Mouse (Mus musculus) cerebellum, adult 11-12 months (tissue): ENCODE data around the gene Abr.

Experiments
- DNase-seq: peaks from one replicate; pipeline ENCODE4 v3.0.0; 2022

The Abr gene

GRCm38 (mm10) chr11:76399587-76400330 lies 222.4 kb downstream of the Abr start:
- DNase-seq: peak; percentile 79

- peak; percentile 92 for DNase-seq
Observed at GRCm38 (mm10) chr11:76398798-76399586, 223.1 kb downstream of the Abr start, which contains the start of gene Nxn. Nxn (minus strand) TSS chr11:76399140.

GRCm38 (mm10) chr11:76398312-76398797 lies 223.8 kb downstream of the Abr start:
- DNase-seq: peak; percentile 71

- peak; percentile 61 for DNase-seq
Observed at GRCm38 (mm10) chr11:76397650-76398311, 224.3 kb downstream of the Abr start.

GRCm38 (mm10) chr11:76392996-76393395 lies 229.1 kb downstream of the Abr start:
- DNase-seq: no peak

- DNase-seq: no peak
Observed at GRCm38 (mm10) chr11:76392532-76392931, 229.6 kb downstream of the Abr start.

GRCm38 (mm10) chr11:76388711-76389110 lies 233.4 kb downstream of the Abr start:
- DNase-seq: no peak

- no peak for DNase-seq
Observed at GRCm38 (mm10) chr11:76387097-76387496, 235.0 kb downstream of the Abr start.

- no peak for DNase-seq
Observed at GRCm38 (mm10) chr11:76385746-76386145, 236.4 kb downstream of the Abr start.

- DNase-seq: no peak
Observed at GRCm38 (mm10) chr11:76385017-76385416, 237.1 kb downstream of the Abr start.

GRCm38 (mm10) chr11:76384307-76384706 lies 237.8 kb downstream of the Abr start:
- DNase-seq: no peak

- DNase-seq: no peak
Observed at GRCm38 (mm10) chr11:76382711-76383324, 239.3 kb downstream of the Abr start.

- DNase-seq: no peak
Observed at GRCm38 (mm10) chr11:76381201-76381885, 240.8 kb downstream of the Abr start.

GRCm38 (mm10) chr11:76379921-76380544 lies 242.1 kb downstream of the Abr start:
- no peak for DNase-seq

- no peak for DNase-seq
Observed at GRCm38 (mm10) chr11:76376425-76376824, 245.7 kb downstream of the Abr start.

- DNase-seq: no peak
Observed at GRCm38 (mm10) chr11:76374491-76375185, 247.5 kb downstream of the Abr start.

GRCm38 (mm10) chr11:76372534-76372933 lies 249.6 kb downstream of the Abr start:
- DNase-seq: peak; percentile 74

- DNase-seq: no peak
Observed at GRCm38 (mm10) chr11:76372120-76372519, 250.0 kb downstream of the Abr start.

GRCm38 (mm10) chr11:76370491-76370890 lies 251.6 kb downstream of the Abr start:
- DNase-seq: no peak
